Mouse (Mus musculus) liver, postnatal 0 days (tissue): ENCODE results near the gene Tgfb3.

Source experiments
- CTCF ChIP-seq: sonication (generic); IDR thresholded peaks from 2 replicates; pipeline ENCODE4 v1.5.1; 2016; ENCODE audit warnings: antibody characterized with exemption, low read depth
- EP300 ChIP-seq: IDR thresholded peaks from 2 replicates; pipeline ENCODE4 v1.6.1; 2016; ENCODE audit warnings: antibody characterized with exemption, low read depth, mild to moderate bottlenecking

GRCm38 (mm10) chr12:86116295-86116835 lies 37.5 kb upstream of the Tgfb3 start:
- no peak for TF ChIP-seq EP300
- TF ChIP-seq CTCF: no peak
